Mouse (Mus musculus) frontal cortex, postnatal 25 days (tissue): ENCODE measurements around the gene Fcgr3.

Experiments used
- DNase-seq, 2 experiments: peaks; one replicate each; pipeline ENCODE4 v3.0.0; 2022; ENCODE audit warnings: low spot score in 2 of 2

The Fcgr3 gene

DNA sequence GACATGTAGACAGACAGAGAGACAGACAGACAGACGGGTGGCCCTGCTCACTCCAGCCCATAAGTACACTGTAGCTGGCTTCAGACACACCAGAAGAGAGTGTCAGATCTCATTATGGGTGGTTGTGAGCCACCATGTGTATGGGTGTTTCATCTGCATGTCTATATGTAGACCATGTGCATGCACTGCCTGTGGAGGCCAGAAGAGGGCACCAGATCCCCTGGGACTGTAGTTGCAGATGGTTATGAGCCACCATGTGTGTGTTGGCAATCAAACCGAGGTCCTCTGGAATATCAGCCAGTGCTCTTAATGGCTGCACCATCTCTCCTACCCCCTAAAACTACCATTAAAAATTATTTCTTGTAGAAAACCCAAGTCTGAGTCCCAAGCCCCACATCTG is 57.8 kb downstream of the Fcgr3 start:
- no peak for DNase-seq

DNA sequence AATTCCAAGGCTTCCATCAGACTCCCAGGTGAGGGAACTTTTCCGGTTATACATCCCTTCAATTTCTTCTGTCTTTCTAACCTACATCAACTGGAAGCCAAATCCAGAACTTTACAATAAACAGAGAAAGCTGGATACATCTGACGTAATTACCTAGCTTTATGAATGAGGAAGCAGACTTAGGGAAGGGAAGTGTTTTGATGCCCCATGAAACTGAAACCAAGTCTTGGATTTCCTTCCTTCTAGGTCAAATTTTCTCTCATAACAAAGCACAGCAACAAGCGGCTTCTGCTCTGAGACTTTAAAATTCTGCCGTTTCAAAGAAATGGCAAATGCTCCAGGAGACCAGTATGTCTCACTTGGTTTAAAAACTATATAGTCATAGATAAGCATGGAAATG is 58.4 kb downstream of the Fcgr3 start:
- DNase-seq = no peak

DNA sequence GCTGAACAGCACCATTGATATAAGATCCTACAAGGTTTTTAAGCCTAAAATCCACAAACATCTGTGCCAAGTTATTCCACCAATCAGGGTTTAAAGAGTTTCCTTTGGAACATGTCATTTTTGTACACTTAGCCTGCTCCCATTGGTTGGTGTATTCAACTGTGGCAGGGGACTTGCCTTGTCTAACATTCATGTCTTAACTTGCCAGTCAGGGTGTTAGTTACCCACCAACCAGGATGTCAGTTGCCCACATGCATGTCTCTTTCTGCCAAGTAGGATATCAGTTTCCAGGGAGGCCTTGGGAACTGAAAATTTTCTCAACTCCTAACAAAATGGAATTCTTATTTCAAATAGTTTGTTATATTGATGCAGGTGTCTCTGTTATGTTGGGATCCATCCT is 59.1 kb downstream of the Fcgr3 start:
- DNase-seq = no peak

DNA sequence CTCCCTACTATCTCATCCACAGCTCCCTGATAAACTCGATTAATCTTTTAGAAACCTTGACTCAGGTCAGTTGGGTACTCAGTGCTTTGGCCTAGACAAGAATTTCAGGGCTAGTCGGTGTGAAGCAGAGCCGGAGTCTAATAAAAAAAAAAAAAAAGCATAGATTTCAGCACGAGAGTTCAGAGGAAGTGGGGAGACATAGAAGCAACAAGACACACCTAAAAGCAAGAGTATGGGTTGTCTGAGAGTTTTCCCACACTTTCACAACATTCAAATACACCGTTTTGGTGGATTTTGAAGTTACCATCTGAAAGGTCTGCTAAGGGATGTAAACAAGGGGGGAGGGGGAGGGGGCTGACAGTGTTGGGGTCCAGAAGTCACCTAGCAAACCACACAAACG is 59.7 kb downstream of the Fcgr3 start:
- DNase-seq = no peak
